Mouse (Mus musculus): ENCODE data around the gene Gm10477. TPM values are rescaled to one million over a fixed set of nuclear protein-coding genes. Genes with fewer than 3 reads are reported as not detected.
A peak's percentile ranks its signal among the peaks of the same experiment; 100 is the strongest.
"Not testable (repeated sequence)": the region's sequence is repeated elsewhere in the genome, so short reads cannot be mapped to it uniquely, and the experiment has no call there.

Gene Gm10477
- not detected for total RNA-seq (2021)
- long read RNA-seq, experiment 1: 0 reads
- long read RNA-seq, experiment 2: 0 reads

DNA sequence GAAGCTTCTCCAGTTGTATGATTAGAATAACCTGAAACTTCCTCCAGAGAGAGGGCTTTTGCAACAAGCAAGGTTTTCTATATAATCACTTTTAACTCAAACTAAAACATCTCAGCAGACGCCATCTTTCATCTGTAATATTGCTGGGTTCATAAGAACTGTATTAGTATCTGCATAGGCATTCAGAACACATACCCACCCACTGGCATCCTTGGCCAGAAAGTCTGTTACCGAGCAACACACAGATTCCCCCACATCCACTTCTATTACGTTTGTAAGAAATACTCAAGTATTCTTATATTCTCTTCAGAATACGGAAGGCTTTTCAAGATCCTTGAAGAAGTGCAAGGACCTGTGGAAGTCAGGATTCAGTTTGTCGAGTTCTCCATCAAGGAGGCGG lies at the start of gene Gm10477:
TSS of gene Gm10477 (plus strand) at position 301 of the 400 bp plus-strand sequence.
- intact Hi-C loops (cut with DNase I); DNase-seq: not testable (repeated sequence)

DNA sequence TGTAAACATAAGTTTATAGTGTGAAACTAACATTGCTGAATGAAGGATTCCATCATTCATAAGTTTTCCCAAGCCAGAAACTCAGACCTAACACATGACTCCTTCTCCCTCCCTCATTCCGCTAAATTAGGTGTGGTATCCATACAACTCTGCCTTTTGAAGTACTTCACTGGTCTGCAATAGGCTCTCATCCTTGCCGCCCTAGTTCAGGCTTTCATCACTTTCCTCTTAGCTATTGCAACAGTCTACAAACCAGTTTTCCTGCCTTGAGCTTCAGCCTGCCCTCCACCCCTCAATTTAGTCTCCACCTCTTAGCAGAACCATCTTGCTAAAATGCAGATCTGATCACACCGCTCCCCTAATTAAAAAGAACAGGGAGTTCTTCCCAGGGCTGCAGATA lies 47.0 kb upstream of the Gm10477 start:
- DNase-seq: no peak
- intact Hi-C loops (cut with DNase I): no loop called here

DNA sequence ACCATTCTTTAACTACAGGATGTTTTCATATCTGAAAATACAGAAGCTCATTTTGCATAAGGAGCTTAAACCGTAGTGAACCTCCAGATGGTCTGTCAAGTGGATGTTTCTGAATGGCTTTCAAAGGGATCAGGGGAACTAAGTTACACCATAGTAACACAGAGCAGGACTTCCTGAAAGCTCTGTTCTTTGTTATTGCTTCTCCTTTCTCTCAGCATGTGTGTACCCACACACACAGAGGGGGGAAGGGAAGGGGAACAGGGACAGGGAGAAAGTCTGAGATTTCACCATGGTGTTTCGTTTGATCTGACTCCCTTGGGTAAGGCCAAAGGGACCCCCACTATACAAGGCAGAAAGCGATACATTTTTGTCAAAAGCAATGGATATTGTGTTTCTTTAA lies 42.6 kb upstream of the Gm10477 start:
- DNase-seq: no peak

DNA sequence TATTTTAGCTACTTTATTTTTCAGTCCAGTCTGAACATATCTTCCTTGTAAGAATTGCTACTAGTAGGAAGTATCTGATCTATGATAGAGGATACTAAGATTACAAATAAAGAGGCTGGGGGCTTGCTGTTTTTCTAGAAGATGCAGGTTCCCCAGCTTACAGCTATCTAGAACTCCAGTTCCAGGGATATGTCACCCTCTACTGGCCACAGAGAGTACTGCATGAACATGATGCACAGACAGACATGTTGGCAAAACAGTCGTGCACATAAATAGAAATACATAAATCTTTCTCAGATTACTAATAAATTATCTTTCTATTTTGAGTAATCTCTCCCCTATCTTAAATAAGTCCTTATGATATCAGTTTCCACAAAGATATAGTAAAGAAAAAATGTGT lies 34.8 kb upstream of the Gm10477 start:
- intact Hi-C loops (cut with DNase I): no loop called here
- DNase-seq: peak; percentile 14 to 68

More for the DNA sequence above, 42.6 kb upstream of the Gm10477 start:
- intact Hi-C loops (cut with DNase I): no loop called here

DNA sequence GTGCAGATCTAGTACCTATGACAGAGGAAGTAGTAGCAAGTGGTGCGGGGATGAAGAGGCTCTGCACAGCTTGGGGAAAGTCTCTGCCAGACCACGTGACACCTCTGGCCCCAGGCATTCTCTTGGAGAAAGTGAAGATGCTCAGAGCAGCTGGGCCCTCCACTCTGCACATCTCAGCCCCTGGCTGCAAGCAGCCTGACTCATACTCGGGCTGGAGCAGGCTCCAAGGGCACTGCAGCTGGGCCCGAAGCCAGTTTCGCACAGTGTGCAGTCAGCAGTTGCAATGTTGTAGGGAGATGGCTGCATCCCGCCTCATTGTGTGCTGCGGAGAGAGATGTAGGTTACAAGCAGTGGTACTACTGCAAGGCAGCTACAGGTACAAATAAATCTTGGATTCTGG lies 27.3 kb upstream of the Gm10477 start:
- DNase-seq: peak; percentile 10 to 13
- intact Hi-C loops (cut with DNase I): no loop called here

DNA sequence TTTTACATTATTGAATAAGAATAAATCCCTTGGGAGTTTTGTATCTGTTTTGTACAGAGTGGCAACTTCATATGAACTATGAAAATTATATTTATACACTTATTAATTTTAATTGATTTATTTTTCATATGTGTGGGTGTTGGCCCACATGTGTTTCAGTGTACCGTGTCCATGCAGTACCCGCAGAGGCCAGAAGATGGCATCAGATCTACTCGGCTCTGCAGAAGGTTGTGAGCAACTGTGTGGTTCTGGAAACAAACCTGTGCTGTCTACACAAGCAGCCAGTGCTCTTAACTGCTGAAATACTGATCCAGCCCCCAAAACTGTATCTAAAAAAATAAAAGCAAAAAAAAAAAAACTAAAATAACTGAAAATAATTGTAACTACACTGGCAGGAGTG lies 6.7 kb downstream of the Gm10477 start:
- intact Hi-C loops (cut with DNase I): no loop called here
- peak; percentile 16 to 46 for DNase-seq

DNA sequence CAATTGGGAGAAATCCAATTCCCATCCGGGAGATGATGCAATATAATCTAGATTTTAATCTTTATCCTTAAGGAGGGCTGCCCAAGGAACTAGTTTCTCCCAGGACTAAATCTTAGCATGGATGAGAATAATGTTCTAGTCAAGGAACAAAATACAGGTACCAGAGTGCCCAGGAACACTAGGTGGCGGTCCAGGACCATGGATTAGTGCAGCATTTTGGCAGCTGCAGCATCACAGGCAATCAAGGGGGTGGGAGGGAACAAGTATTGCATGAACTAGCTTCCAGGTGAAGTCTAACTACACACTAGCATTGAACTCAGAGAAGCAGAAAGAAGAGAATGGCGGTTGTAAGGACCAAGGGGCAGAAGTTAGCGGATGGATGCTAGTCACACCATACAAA lies 12.6 kb downstream of the Gm10477 start:
- DNase-seq: no peak
- intact Hi-C loops (cut with DNase I): no loop called here

DNA sequence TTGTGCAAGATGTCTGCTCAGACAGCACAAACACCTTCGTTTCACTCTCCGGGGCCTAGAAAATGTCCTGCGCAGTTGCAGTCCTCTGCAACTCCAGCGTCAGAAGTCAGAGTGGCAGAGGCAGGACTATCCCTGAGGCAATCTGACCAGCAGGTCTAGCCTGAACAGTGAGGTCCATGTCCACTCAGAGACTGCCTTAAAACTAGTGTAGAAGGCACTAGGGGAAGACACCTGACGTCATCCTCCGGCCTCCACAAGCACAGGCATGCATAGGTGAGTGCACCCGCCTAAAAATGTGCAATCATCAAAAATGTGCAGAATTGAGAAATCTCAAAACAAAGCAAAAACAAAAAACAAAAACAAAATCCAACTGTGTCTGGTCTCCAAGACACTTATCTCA lies 25.0 kb downstream of the Gm10477 start, which contains the start of gene Gm648:
TSS of gene Gm648 (minus strand) at position 101 of the 400 bp plus-strand sequence.
- intact Hi-C loops (cut with DNase I): no loop called here
- DNase-seq: no peak

DNA sequence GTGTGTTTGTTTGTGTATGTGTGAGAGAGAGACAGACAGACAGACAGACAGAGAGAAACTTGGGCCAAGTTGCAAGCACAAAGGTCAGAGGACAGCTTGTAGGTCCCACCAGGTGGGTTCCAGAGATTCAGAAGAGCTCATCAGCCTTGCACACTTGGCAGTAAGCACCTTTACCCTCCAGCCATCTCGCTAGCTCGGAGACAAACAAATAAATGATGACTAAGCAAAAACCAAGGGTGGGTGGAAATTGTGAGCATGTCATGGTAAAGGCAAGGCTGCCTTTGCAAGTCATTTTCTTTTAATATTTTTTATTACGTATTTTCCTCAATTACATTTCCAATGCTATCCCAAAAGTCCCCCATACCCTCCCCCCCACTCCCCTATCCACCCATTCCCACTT lies 29.0 kb downstream of the Gm10477 start:
- DNase-seq: no peak
- intact Hi-C loops (cut with DNase I): no loop called here

DNA sequence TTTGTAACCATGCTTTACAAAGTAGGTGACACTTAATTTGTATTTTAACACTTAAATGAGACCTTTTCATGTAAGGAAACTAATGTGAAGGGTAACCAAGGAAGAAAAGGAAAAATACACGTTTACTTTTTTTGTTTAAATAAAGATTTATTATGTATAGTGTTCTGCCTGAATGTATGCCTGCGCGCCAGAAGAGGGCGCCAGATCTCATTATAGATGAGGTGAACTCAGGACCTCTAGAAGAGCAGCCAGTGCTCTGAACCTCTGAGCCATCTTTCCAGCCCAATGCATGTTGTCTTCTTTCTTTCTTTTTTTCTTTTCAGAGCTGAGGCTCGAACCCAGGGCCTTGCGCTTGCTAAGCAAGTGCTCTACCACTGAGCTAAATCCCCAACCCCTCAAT lies 47.9 kb downstream of the Gm10477 start:
- no peak for DNase-seq
- intact Hi-C loops (cut with DNase I): loop anchor here (2.0 kb wide), 1 partner anchor 266 kb away; no protein-coding TSS in a partner anchor

Other genes with a start within 250 kb of the Gm10477 start
- gene Zfp449, start 178.3 kb upstream of the Gm10477 start, total RNA-seq (2021): 1 to 10 TPM; 2.2 to 2.3 TPM
- not detected for gene Smim10l2a, start 150.2 kb upstream of the Gm10477 start, total RNA-seq (2021)
- gene Gm2174, start 76.8 kb upstream of the Gm10477 start, total RNA-seq (2021): not detected
- 1 to 10 TPM; 5.0 to 6.1 TPM for gene Ints6l, start 69.9 kb upstream of the Gm10477 start, total RNA-seq (2021)
- not detected for gene Gm648, start 24.9 kb downstream of the Gm10477 start, total RNA-seq (2021)
- gene Mmgt1, start 73.3 kb downstream of the Gm10477 start, total RNA-seq (2021): 10 to 100 TPM; 22.9 to 24.5 TPM
- 10 to 100 TPM; 21.2 to 26.6 TPM for gene Slc9a6, start 85.0 kb downstream of the Gm10477 start, total RNA-seq (2021)
- gene Fhl1, start 207.0 kb downstream of the Gm10477 start, total RNA-seq (2021): 1,000 to 10,000 TPM in 1 of 2 experiments, 100 to 1,000 TPM in 1; 727 to 1,109 TPM